Mouse (Mus musculus) E14TG2a.4 (cell line): ENCODE data around the gene Sdk1.

Experiments used
- CTCF ChIP-seq: conservative IDR thresholded peaks from 2 replicates; pipeline ENCODE4 v1.5.1; 2014; ENCODE audit warnings: low read length
- POU5F1 ChIP-seq: IDR thresholded peaks from 2 replicates; pipeline ENCODE4 v1.6.1; 2014; ENCODE audit warnings: low read length, borderline replicate concordance

GRCm38 (mm10) chr5:141225243-141225642, 16.0 kb upstream of the Sdk1 start:
- no peak for TF ChIP-seq CTCF
- TF ChIP-seq POU5F1: no peak
